Mouse (Mus musculus): ENCODE results near the gene Cib4. TPM values are rescaled to one million over a fixed set of nuclear protein-coding genes. Genes with fewer than 3 reads are reported as not detected.

The Cib4 gene
- polyA plus RNA-seq (2012; rRNA removed), result not detected in 2 replicates

GRCm38 (mm10) chr5:30545698-30546097 is at the start of gene Cib4:
Gene Cib4 (minus strand): TSS chr5:30545836.

GRCm38 (mm10) chr5:30587681-30588300 is 42.2 kb upstream of the Cib4 start, which contains the start of gene Kcnk3:
Gene Kcnk3 (plus strand): TSS chr5:30588170.

GRCm38 (mm10) chr5:30465861-30466260 is 79.8 kb downstream of the Cib4 start, which contains the start of gene 1700001C02Rik:
Gene 1700001C02Rik (plus strand): TSS chr5:30466047.

GRCm38 (mm10) chr5:30461821-30462220 is 83.8 kb downstream of the Cib4 start, which contains the start of gene Otof:
Gene Otof (minus strand): TSS chr5:30461932.

Other genes with a start within 250 kb of the Cib4 start
- gene Otof, start 83.9 kb downstream of the Cib4 start, polyA plus RNA-seq (2012; rRNA removed), result 0.01 and 0.03 TPM in 2 replicates
- not detected in 2 replicates for gene 1700001C02Rik, start 79.8 kb downstream of the Cib4 start, polyA plus RNA-seq (2012; rRNA removed)
- 0.07 and 0.10 TPM in 2 replicates for gene Kcnk3, start 42.3 kb upstream of the Cib4 start, polyA plus RNA-seq (2012; rRNA removed)
- 8.8 and 9.9 TPM in 2 replicates for gene Slc35f6, start 102.1 kb upstream of the Cib4 start, polyA plus RNA-seq (2012; rRNA removed)
- gene Cenpa, start 120.9 kb upstream of the Cib4 start, polyA plus RNA-seq (2012; rRNA removed), result 108 and 132 TPM in 2 replicates
- gene Dpysl5, start 165.7 kb upstream of the Cib4 start, polyA plus RNA-seq (2012; rRNA removed), result 0.08 and 0.37 TPM in 2 replicates

Data from liver, embryonic 14 days (tissue).